Mouse (Mus musculus) ES-CJ7 (cell line): ENCODE data around the gene Atp2c2.

Experiments used
- DNase-seq: peaks from one replicate; pipeline ENCODE4 v3.0.0; 2011; ENCODE audit warnings: low read depth, low spot score

Atp2c2 gene

DNA sequence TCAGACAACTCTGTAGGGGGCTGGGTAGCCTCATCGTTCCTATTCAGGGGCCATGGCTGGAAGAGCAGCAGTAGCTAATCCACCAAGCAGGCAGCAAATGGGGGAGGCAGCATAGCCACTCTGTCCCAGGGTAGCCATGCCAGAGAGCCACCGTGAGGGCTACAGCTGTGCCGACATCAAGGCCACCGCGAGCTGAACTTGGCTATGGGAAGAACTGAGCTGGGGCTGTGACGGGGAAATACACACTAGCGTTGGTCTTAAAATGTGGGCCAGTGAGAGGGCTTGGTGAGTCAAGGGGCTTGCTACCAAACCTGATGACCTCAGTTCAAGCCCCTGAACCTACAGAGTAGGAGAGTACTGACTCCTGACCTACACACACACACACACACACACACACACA lies 84.9 kb downstream of the Atp2c2 start:
- no peak for DNase-seq

- DNase-seq = peak; percentile 40
Measured at GRCm38 (mm10) chr8:119785764-119786405, 86.1 kb downstream of the Atp2c2 start.

DNA sequence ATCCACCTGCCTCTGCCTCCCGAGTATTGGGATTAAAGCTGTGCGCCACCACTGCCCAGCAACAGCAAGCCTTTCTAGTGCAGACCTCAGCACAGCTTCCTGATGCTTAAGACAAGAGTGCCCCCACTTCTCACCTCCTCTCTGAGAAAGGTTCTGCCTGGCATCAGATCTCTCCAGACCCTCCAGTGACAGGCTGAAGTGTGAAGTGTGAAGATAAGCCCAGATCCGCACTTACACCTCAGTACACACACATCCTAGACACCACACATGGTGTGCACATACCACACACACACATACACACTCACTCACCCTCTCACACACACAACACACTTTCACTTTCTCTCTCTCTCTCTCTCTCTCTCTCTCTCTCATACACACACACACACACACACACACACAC lies 87.1 kb downstream of the Atp2c2 start:
- DNase-seq = no peak

DNA sequence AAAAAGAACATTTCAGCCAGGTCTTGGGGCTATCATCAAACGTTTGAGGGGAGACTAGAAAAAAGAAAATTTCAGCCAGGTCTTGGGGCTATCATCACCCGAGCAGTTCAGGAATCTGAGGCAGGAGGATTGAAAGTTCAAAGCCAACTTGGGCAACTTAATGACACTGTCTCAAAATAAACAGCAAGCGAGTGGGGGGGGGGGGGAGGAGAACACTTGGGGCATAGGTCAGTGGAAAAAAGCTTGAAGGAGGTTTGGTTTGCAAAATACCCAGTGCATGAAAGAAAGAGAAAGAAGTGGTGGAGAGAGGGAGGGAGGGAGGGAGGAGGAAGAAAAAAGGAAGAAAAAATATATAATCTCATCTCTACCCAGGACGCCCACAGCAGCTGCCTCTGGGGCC lies 87.5 kb downstream of the Atp2c2 start:
- no peak for DNase-seq

DNA sequence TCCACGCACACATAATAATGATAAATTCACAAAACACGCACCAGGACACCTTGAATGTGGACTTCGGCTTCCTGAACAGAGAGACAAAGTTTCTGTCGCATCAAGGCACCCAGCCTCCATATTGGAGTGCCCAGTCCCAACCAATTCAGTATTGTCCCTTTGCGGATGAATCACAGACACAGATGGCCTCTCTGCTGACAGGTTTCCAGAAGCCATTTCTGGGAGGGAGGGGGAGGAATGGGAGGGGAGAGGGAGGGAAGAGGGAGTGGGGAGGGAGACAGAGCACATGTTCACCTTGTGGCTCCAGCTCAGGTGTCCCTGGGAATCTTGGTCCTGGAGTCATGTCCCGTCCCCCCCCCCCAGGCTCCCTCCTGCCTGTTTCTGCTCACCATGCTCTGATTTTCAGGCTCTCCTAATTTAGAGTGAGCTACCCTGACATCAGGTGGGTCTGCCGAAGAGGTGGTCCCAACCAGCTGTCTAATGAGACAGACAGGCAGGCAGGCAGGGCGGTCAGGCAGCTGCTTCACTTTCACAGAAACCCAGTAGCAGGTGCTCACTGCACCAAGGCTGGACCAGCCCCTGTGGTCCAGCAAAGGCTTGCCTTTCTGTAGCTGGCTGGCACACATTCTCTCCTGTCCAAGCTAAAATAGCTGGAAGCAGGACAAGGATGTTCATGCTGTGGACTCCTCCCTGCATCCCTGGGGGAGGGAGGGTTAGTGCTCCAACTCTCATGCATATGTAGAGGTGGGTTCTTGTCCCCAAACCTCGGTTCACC lies 89.0 kb downstream of the Atp2c2 start:
- no peak for DNase-seq

DNA sequence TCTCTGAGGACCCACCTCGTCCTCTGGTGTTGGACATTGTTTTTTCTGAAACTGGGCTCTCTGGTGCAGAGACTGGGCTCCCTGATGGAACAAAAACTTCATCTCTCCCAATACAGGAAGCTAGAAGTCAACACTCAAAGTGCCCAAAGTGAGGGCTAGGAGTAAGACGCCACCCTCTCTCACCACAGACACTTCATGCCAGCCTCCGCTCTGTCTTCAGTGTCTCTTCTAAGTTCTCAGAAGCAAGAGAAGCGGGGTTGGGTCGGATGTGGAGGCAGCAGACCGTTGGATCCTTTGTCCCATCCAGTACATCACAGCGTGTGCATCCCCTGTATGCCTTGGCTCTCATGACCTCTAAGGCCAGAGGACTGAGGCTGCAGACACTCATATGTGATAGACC lies 89.8 kb downstream of the Atp2c2 start:
- no peak for DNase-seq

GRCm38 (mm10) chr8:119791804-119792704 lies 92.2 kb downstream of the Atp2c2 start:
- peak; percentile 51 for DNase-seq

DNA sequence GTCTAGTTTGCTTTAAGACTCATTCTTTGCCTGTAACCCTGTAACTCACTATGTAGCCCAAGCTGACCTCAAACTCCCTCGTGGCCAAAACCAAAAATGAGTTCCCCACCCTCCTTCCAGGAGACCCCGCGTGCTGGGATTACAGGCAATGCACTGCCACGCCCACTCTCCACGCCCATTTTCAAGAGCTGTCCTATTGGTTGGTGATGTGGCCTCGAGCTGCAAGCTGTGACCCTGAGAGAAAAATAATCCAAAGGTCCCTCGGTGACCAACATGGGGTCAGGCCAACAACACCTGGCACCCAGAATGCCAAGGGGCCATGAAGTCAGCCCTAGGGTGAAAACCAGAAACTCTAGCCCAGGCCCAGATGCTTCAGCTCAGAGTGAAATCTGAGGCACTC lies 94.9 kb downstream of the Atp2c2 start:
- no peak for DNase-seq

- DNase-seq = no peak
Measured at GRCm38 (mm10) chr8:119795651-119796050, 95.8 kb downstream of the Atp2c2 start.

DNA sequence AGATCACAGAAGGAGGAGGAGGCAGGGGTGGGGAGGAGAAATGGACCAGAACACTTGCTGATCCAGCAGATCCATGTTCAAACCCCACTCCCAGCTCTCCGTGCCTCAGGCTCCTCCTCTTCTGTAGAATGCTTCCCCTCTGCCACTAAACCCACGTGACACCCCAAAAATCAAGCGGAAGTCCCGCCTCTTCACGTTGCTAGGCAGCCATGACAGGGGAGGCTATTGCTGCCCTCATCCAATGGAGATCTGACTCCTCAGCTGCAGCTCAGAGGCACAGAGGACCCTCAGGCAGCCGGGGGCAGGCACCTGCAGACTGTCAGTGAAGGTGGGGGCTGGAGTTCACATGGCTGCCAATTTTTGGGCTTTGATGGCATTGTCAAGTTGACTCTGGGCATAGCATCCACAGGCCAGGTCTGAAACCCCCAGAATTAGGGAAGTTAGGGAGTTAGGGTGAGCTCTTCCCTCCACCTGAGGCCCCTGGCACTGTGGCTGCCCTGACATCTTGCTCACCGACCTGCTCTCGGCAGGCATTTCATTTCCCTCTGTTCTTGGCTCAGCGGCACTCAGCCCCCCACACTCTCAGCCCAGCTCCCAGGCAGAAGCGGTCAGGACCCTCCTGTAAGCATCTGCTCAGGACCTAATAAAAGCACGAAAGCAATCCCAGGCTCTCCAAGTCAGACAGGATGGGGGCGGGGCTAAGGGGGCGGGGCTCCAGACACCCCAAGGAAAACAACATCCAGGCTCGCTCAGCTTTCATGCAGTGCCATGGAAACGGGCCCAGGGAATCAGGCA lies 98.6 kb downstream of the Atp2c2 start:
- peak; percentile 77 for DNase-seq

DNA sequence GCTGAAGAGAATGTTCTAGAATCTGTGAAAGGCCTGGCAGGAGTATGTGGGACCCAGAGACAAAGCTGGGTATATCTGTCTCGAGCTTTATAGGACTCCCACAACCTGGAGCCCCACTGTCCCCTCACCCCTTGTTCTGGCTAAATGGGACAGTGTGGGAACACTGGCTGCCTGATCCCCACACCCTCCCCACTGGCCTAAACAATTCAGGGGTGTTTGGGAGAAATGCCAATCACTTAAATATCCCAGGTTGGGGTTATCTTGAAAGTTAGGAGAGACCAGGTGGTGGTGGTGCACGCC lies 99.1 kb downstream of the Atp2c2 start:
- no peak for DNase-seq

- DNase-seq = no peak
Measured at GRCm38 (mm10) chr8:119801168-119801567, 101.4 kb downstream of the Atp2c2 start.

DNA sequence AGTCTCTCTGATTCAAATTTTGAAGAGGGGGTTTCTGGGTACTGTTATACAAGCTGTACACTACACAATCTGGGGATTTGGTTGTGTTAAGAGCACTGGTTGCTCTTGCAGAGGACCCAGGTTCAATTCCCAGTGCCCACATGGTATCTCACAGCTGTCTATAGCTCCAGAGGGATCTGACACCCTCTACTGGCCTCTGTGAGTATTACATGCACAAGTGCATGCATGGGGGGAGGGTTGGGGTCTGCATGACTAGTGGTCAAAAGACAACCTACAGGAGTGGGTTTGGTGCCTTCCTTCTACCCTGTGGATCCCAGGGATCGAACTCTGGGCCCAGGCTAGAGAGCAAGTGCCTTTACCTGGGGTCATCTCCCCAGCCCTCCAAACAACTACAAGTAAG lies 102.8 kb downstream of the Atp2c2 start:
- peak; percentile 91 for DNase-seq

GRCm38 (mm10) chr8:119805275-119805674 lies 105.5 kb downstream of the Atp2c2 start:
- no peak for DNase-seq

- no peak for DNase-seq
Measured at GRCm38 (mm10) chr8:119806422-119807263, 106.8 kb downstream of the Atp2c2 start.
